ENCODE assay signal across 12 mouse cellular contexts in the genomic region with DNA sequence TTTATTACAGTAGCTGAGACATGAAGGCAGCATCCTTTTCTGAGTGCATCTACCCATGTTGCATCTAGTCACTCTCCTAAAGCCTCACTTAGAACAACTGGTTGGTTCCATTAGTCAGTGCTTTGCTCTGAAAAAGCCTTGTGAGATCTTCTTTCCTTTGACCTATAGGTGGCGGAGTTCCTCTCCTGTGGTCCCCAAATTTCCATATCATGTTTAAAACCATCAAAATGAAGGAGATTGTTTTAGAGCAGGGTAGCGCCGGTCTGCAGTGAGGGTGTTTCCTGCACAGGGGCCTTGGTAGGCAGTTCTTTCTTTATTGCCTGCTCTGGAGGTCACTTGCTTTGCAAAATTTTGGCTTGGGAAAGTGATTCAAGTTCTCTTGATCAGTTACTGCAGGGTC. TPM values are rescaled to one million over a fixed set of nuclear protein-coding genes. Genes with fewer than 3 reads are reported as not detected.
DNase-seq lines count a peak whose midpoint lies in the region; ATAC-seq and TF ChIP-seq lines count a peak whose summit lies in the region.
"Had no signal": no experiment of that assay in that cellular context is flagged by ENCODE, and none has a peak within 500 bp of the region (broad histone marks: within the 10 kb centered on the region; RNA-seq: fewer than 3 reads in every experiment).

No protein-coding gene starts in this region.

- no peak for TF ChIP-seq POLR2A in brain, embryonic 14.5 days (IDR thresholded peaks at IDR 0.05; ENCODE audit: borderline replicate concordance, extremely low read depth, insufficient read depth, insufficient read length, poor library complexity, severe bottlenecking)

- TF ChIP-seq CTCF in gastrocnemius, adult 2 months (IDR thresholded peaks at IDR 0.05) = peak; percentile 67
- peak; percentile 30; the same call in 1 of the 2 replicates for TF ChIP-seq CTCF in brain, embryonic 14.5 days (IDR thresholded peaks at IDR 0.05; ENCODE audit: borderline replicate concordance, extremely low read depth, insufficient read depth, insufficient read length)

- H3K4me1 ChIP-seq in midbrain, embryonic 14.5 days (ENCODE audit: control insufficient read depth, insufficient read depth, low read length) = no peaks in the 10 kb centered on the region
- no peaks in the 10 kb centered on the region for H3K4me1 ChIP-seq in midbrain, embryonic 15.5 days
- H3K4me1 ChIP-seq: midbrain, embryonic 10.5 days; stomach, embryonic 15.5 days had no signal

- intact Hi-C loops in gastrocnemius, adult 2 months (cut with DNase I) = no loop called here

- H3K27ac ChIP-seq in gastrocnemius, adult 2 months = no peak overlapping the region
- no peak overlapping the region for H3K27ac ChIP-seq in midbrain, embryonic 14.5 days (replicated peaks; ENCODE audit: low read depth, low read length)
- no peak overlapping the region for H3K27ac ChIP-seq in midbrain, embryonic 15.5 days
- H3K27ac ChIP-seq: midbrain, embryonic 10.5 days; stomach, embryonic 15.5 days had no signal

- no peak overlapping the region for H3K9ac ChIP-seq in midbrain, embryonic 14.5 days (replicated peaks; ENCODE audit: low read length)
- H3K9ac ChIP-seq in midbrain, embryonic 15.5 days = no peak overlapping the region
- H3K9ac ChIP-seq: stomach, embryonic 15.5 days had no signal

- no peaks in the 10 kb centered on the region for H3K27me3 ChIP-seq in midbrain, embryonic 14.5 days (ENCODE audit: control insufficient read depth, insufficient read depth, low read length)
- H3K27me3 ChIP-seq in midbrain, embryonic 15.5 days (replicated peaks) = no peaks in the 10 kb centered on the region
- H3K27me3 ChIP-seq: stomach, embryonic 15.5 days had no signal

- 50% methylated on average over 3 of the region's 3 CpGs for WGBS in midbrain, embryonic 14.5 days
- WGBS in midbrain, embryonic 15.5 days = 50% methylated on average over 3 of the region's 3 CpGs

- no peak for DNase-seq in gastrocnemius, adult 2 months
- no peak for DNase-seq in gastrocnemius, postnatal 4 days (ENCODE audit: low spot score in 2 of 2)
- DNase-seq in midbrain, embryonic 14.5 days = peak; percentile 51
- DNase-seq in brain, embryonic 14.5 days (ENCODE audit: low read depth) = peak; percentile 24
- DNase-seq in naive thymus-derived CD4-positive, alpha-beta T cell, adult 2 months (ENCODE audit: low read depth) = peak; percentile 51
- DNase-seq in ovary, postnatal 36 days (ENCODE audit: low spot score) = no peak
- DNase-seq in kidney, postnatal 14 days = no peak

- no peak overlapping the region for H3K4me3 ChIP-seq in gastrocnemius, adult 2 months
- no peak overlapping the region for H3K4me3 ChIP-seq in midbrain, embryonic 14.5 days (replicated peaks; ENCODE audit: low read depth, low read length)
- H3K4me3 ChIP-seq in midbrain, embryonic 15.5 days = no peak overlapping the region
- H3K4me3 ChIP-seq: erythroblast, embryonic 14.5 days; midbrain, embryonic 10.5 days; stomach, embryonic 15.5 days had no signal

- H3K9me3 ChIP-seq in midbrain, embryonic 14.5 days (ENCODE audit: control insufficient read depth, low read length) = no peaks in the 10 kb centered on the region
- H3K9me3 ChIP-seq in midbrain, embryonic 15.5 days = no peaks in the 10 kb centered on the region
- H3K9me3 ChIP-seq: midbrain, embryonic 10.5 days; stomach, embryonic 15.5 days had no signal

- H3K4me2 ChIP-seq in midbrain, embryonic 14.5 days (ENCODE audit: low read length) = no peak overlapping the region
- H3K4me2 ChIP-seq in midbrain, embryonic 15.5 days = no peak overlapping the region
- H3K4me2 ChIP-seq: stomach, embryonic 15.5 days had no signal

- no peak for ATAC-seq in midbrain, embryonic 14.5 days (ENCODE audit: low FRiP score, low TSS enrichment)
- ATAC-seq in midbrain, embryonic 15.5 days (replicated peaks) = no peak
- ATAC-seq: intestine, embryonic 16.5 days had no signal

- no peaks in the 10 kb centered on the region for H3K36me3 ChIP-seq in midbrain, embryonic 14.5 days (ENCODE audit: control insufficient read depth, insufficient read depth, low read length)
- no peaks in the 10 kb centered on the region; the same call in 1 of the 2 replicates for H3K36me3 ChIP-seq in midbrain, embryonic 15.5 days (replicated peaks)

RNA-seq across cellular contexts. Expression of a gene that starts 11.8 kb away (rescaled TPM):
- under 1 TPM in 1 of 2 experiments, not detected in 1; 0.36 TPM for total RNA-seq in gastrocnemius, adult 2 months (2021)
- total RNA-seq in gastrocnemius, postnatal 4 days (2021) = 1 to 10 TPM; 1.7 to 1.8 TPM
- polyA plus RNA-seq in midbrain, embryonic 14.5 days (2014; fragmentation: Nextera tagmentation; extraction: Ambion mirVana) = 0.86 and 1.8 TPM in 2 replicates
- 2.1 and 2.8 TPM in 2 replicates for polyA plus RNA-seq in midbrain, embryonic 15.5 days (2015; fragmentation: Nextera tagmentation; extraction: Ambion mirVana)
- polyA plus RNA-seq in brain, embryonic 14.5 days (2012; rRNA removed) = 2.3 and 2.8 TPM in 2 replicates

RNA-seq across cellular contexts. Expression of a gene that starts 12.0 kb away (rescaled TPM):
- total RNA-seq in gastrocnemius, adult 2 months (2021) = under 1 TPM; 0.18 to 0.47 TPM
- 1 to 10 TPM; 3.8 to 4.0 TPM for total RNA-seq in gastrocnemius, postnatal 4 days (2021)
- 3.9 and 7.0 TPM in 2 replicates for polyA plus RNA-seq in midbrain, embryonic 14.5 days (2014; fragmentation: Nextera tagmentation; extraction: Ambion mirVana)
- polyA plus RNA-seq in midbrain, embryonic 15.5 days (2015; fragmentation: Nextera tagmentation; extraction: Ambion mirVana) = 4.9 and 5.0 TPM in 2 replicates
- polyA plus RNA-seq in brain, embryonic 14.5 days (2012; rRNA removed) = 3.3 and 3.9 TPM in 2 replicates
- polyA plus RNA-seq: erythroblast, embryonic 14.5 days had no signal

RNA-seq across cellular contexts. Expression of a gene that starts 23.8 kb away (rescaled TPM):
- total RNA-seq in gastrocnemius, adult 2 months (2021) = 10 to 100 TPM in 1 of 2 experiments, 1 to 10 TPM in 1; 5.4 to 12.1 TPM
- 10 to 100 TPM; 14.2 to 14.5 TPM for total RNA-seq in gastrocnemius, postnatal 4 days (2021)
- 0.53 and 0.66 TPM in 2 replicates for polyA plus RNA-seq in midbrain, embryonic 14.5 days (2014; fragmentation: Nextera tagmentation; extraction: Ambion mirVana)
- polyA plus RNA-seq in midbrain, embryonic 15.5 days (2015; fragmentation: Nextera tagmentation; extraction: Ambion mirVana) = 0.34 and 0.51 TPM in 2 replicates
- polyA plus RNA-seq in brain, embryonic 14.5 days (2012; rRNA removed) = 0.58 and 0.88 TPM in 2 replicates
- polyA plus RNA-seq: erythroblast, embryonic 14.5 days had no signal

Comparison
In these comparisons a context has a peak if more than half of its experiments do, and no peak if none do; other contexts are left out.
1. DNase-seq: peak in midbrain, embryonic 14.5 days (single experiment), brain, embryonic 14.5 days (single experiment) and naive thymus-derived CD4-positive, alpha-beta T cell, adult 2 months (single experiment); none in gastrocnemius, adult 2 months (single experiment), gastrocnemius, postnatal 4 days (0 of 2), ovary, postnatal 36 days (single experiment) and kidney, postnatal 14 days (single experiment).